Mouse (Mus musculus) intestine, embryonic 15.5 days (tissue): ENCODE data around the gene Spns3. TPM values are rescaled to one million over a fixed set of nuclear protein-coding genes. Genes with fewer than 3 reads are reported as not detected.
A peak's percentile ranks its signal among the peaks of the same experiment; 100 is the strongest.

ENCODE experiments used
- ATAC-seq: fragments of 200-750 bp; cut with Nextera tagmentation; 2 replicates; pipeline ENCODE4 v1.8.0; 2017; ENCODE audit warnings: moderate TSS enrichment, moderate library complexity
- H3K27ac ChIP-seq: fragments of 300-500 bp; sonication (generic); 2 replicates; pipeline ENCODE4 v1.5.1; 2015; ENCODE audit warnings: mild to moderate bottlenecking, inconsistent platforms
- H3K27me3 ChIP-seq: fragments of 300-500 bp; sonication (generic); replicated peaks from 2 replicates; pipeline ENCODE4 v1.6.1; 2015; ENCODE audit warnings: inconsistent platforms
- H3K36me3 ChIP-seq: fragments of 300-500 bp; sonication (generic); 2 replicates; pipeline ENCODE4 v1.6.1; 2015; ENCODE audit warnings: inconsistent platforms
- H3K4me1 ChIP-seq: fragments of 300-500 bp; sonication (generic); replicated peaks from 2 replicates; pipeline ENCODE4 v1.6.1; 2015; ENCODE audit warnings: inconsistent platforms
- H3K4me2 ChIP-seq: fragments of 300-500 bp; sonication (generic); replicated peaks from 2 replicates; pipeline ENCODE4 v1.6.1; 2015; ENCODE audit warnings: mild to moderate bottlenecking, inconsistent platforms
- H3K4me3 ChIP-seq: fragments of 300-500 bp; sonication (generic); replicated peaks from 2 replicates; pipeline ENCODE4 v1.5.1; 2015; ENCODE audit warnings: inconsistent platforms
- H3K9ac ChIP-seq: fragments of 300-500 bp; sonication (generic); 2 replicates; pipeline ENCODE4 v1.6.1; 2015; ENCODE audit warnings: inconsistent platforms
- H3K9me3 ChIP-seq: fragments of 300-500 bp; sonication (generic); 2 replicates; pipeline ENCODE4 v1.6.1; 2016; ENCODE audit warnings: inconsistent platforms
- WGBS: fragments of 180-500 bp; shearing (Covaris S2); methylation state at CpG from one replicate; pipeline ENCODE4 v1.1.7; 2015; 5-methylcytosine and 5-hydroxymethylcytosine counted together
- polyA plus RNA-seq: library from polyadenylated mRNA; unstranded; fragments of >200 nt; fragmentation: Nextera tagmentation; extraction: Ambion mirVana; gene quantifications from 2 replicates; pipeline ENCODE4 v1.2.1, GENCODE M21; 2015

The Spns3 gene
- polyA plus RNA-seq: 1.2 and 1.6 TPM in 2 replicates

GRCm38 (mm10) chr11:72550134-72550988 is at the start of gene Spns3:
TSS of gene Spns3 (minus strand) at chr11:72550506.
- Histone ChIP-seq H3K27ac (no peak within 1 kb of the TSS), H3K9me3 (no peaks in the 10 kb centered on the region), H3K27me3 (no peaks in the 10 kb centered on the region), H3K36me3 (no peaks in the 10 kb centered on the region), H3K9ac (no peak within 1 kb of the TSS), H3K4me2 (no peak within 1 kb of the TSS), H3K4me1 (no peaks in the 10 kb centered on the region), H3K4me3 (no peak within 1 kb of the TSS)
- WGBS: 55% methylated on average over 8 of the region's 8 CpGs
- ATAC-seq: no peak

DNA sequence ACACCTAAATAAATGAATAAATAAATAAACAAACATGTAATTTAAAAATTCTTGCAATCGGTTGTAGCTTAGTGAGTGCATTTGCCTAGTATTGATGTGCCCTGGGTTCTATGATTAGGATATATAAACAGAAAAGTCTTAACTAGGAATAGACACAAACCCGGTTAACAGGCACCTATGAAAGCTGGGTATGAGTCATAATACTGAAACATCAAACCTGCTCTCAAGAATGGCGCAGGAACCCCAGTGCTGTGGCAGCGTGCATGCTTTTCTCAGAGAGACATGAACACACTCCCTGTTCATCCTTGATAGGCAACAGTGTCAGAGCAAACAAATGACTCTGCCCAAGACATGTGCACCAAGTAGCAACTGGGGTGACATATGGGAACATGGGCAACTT is 47.5 kb upstream of the Spns3 start:
- Histone ChIP-seq H3K9me3 (no peaks in the 10 kb centered on the region), H3K36me3 (no peaks in the 10 kb centered on the region), H3K4me3 (no peak overlapping the region), H3K4me1 (no peaks in the 10 kb centered on the region), H3K9ac (no peak overlapping the region), H3K27ac (no peak overlapping the region), H3K4me2 (no peak overlapping the region), H3K27me3 (no peaks in the 10 kb centered on the region)
- WGBS: 87% methylated on average over 4 of the region's 4 CpGs
- no peak for ATAC-seq

DNA sequence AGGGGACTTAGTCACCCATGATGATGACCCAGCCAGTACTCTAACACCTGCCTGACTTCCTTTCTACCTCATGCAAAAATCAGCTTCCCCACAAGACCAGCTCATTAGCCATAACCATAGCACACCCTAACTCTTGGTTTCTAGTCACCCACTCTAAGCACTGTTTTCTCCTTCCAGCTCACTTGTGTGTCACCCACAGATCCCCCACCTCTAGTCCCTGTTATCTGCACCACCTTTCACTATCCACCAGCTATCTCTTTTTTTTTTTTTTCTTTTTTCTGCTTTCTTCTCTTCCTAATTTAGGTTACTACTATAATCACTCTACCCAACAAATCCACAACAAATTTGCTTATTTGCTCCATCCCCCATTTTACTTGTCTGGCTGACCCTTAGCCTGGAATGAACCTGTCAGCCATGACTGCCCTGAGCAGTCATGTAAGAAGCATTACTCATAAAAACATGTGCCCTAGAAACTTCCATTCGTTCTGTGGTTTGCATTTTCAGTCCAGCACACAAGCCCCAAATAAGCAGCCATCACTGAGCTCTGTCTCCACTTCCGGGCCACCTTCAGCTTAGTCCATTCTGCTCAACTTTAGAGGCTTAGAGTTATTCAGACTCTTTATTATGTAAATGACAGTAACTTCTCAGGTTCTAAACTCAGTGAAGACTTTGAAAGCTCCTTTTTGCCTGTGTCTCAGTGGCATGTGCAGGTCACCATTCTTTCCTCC is 44.9 kb upstream of the Spns3 start:
- no peaks in the 10 kb centered on the region for H3K9me3 ChIP-seq
- H3K27me3 ChIP-seq: no peaks in the 10 kb centered on the region
- no peak overlapping the region for H3K27ac ChIP-seq
- no peak overlapping the region for H3K4me3 ChIP-seq
- no peak for ATAC-seq
- no peaks in the 10 kb centered on the region for H3K4me1 ChIP-seq
- no peaks in the 10 kb centered on the region for H3K36me3 ChIP-seq
- no peak overlapping the region for H3K9ac ChIP-seq
- H3K4me2 ChIP-seq: no peak overlapping the region
- WGBS: 72% methylated on average over 2 of the region's 2 CpGs

DNA sequence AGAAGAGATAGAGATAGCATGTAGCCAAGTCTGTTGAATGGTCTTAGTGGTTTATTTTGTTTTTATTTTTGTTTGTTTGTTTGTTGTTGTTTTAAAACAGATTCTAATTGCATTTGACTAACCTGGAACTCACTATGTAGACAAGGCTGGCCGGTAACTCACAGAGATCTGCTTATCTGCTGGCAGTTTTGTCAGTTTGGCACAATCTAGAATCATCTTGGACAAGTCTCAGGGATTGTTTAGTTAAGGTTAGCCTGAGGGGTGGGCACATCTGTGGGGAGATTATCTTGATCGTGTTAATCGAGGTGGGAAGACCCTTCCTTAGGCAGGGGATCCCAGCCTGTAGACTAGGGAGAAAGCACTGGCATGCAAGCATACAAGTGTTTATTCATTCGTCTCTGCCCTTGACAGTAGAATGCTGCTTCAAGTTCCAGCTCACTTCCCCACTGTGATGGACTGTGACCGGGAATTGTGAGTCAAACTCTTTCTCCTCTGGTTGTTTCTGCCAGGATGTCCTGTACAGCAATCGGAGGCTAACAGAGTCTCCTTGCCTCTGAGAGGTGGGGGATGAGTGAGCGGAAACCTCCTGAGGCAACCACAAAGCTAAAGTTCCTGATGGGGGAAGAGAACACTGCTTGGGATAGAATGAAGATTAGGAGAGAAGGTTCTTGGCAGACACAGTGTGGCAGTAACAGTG is 37.4 kb upstream of the Spns3 start:
- Histone ChIP-seq H3K9ac (no peak overlapping the region), H3K27me3 (no peaks in the 10 kb centered on the region), H3K36me3 (no peaks in the 10 kb centered on the region), H3K27ac (no peak overlapping the region), H3K4me3 (no peak overlapping the region), H3K9me3 (no peaks in the 10 kb centered on the region), H3K4me2 (no peak overlapping the region), H3K4me1 (no peaks in the 10 kb centered on the region)
- WGBS: 50% methylated on average over 7 of the region's 7 CpGs
- no peak for ATAC-seq

GRCm38 (mm10) chr11:72586570-72586969 is 36.3 kb upstream of the Spns3 start:
- Histone ChIP-seq H3K9ac (no peak overlapping the region), H3K9me3 (no peaks in the 10 kb centered on the region), H3K27ac (no peak overlapping the region), H3K4me2 (no peak overlapping the region), H3K36me3 (no peaks in the 10 kb centered on the region), H3K4me1 (no peaks in the 10 kb centered on the region), H3K27me3 (no peaks in the 10 kb centered on the region), H3K4me3 (no peak overlapping the region)
- peak; percentile 71 for ATAC-seq
- WGBS: 82% methylated on average over 3 of the region's 3 CpGs

GRCm38 (mm10) chr11:72583092-72583491 is 32.8 kb upstream of the Spns3 start:
- no peaks in the 10 kb centered on the region for H3K9me3 ChIP-seq
- no peak overlapping the region for H3K27ac ChIP-seq
- H3K36me3 ChIP-seq: no peaks in the 10 kb centered on the region
- H3K4me1 ChIP-seq: no peaks in the 10 kb centered on the region
- no peak for ATAC-seq
- 80% methylated on average over 2 of the region's 2 CpGs for WGBS
- no peak overlapping the region for H3K4me2 ChIP-seq
- no peaks in the 10 kb centered on the region for H3K27me3 ChIP-seq
- no peak overlapping the region for H3K4me3 ChIP-seq
- H3K9ac ChIP-seq: no peak overlapping the region

DNA sequence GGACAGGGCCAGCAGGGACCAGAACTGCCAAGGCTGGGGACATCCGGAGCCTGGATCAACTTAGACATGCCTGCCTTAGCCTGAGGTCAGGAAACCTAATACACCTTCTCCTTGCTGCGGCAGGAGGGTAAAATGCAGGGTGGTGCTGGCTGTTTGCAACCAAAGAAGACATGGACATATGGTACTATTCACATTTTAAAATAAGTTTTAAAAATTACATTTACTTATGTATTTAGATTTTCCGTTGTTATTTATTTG is 32.1 kb upstream of the Spns3 start:
- 84% methylated on average over 3 of the region's 3 CpGs for WGBS
- no peak for ATAC-seq
- H3K4me3 ChIP-seq: no peak overlapping the region

DNA sequence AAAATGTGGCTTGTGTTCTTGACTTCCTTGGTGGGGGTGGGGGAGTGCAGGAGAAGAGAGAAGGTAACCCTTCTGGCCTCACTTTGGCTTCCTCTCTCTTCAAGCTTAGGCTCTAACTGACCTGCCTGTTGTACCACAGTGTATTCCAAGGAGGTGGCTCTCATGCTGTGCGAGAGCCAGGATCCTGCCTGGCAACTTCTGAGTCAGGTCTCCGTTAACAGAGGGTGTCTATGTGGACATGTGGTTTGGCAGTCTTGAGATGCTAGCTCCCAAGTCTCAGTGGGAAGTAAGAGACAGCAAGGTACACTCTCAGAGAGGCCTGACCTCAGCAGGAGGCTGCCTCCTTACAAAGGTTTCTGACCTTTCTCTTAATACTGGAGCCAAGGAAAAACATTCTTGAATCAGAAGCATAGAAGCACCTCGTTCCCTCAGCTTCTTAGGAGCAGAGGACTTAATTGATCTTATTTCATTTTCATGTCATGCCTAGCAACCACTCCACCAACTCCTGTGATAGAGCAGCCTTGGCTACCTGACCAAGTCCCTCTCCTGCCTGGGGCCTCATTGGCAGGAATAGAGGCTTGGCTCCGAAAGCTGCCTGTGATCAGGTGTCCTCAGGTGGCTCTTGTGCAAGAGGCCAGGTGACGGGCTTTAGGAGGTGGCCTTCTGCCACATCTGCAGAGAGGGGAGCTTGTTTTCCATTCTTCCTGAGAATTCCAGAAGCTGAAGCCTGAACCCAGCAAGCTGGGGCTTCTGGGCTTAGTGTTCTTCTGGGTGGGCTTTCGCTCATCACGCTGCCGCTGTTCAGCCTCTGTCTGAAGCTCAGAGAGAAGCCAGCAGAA is 31.5 kb upstream of the Spns3 start:
- Histone ChIP-seq H3K9me3 (no peaks in the 10 kb centered on the region), H3K4me2 (no peak overlapping the region), H3K36me3 (no peaks in the 10 kb centered on the region), H3K27ac (no peak overlapping the region), H3K9ac (no peak overlapping the region), H3K4me1 (no peaks in the 10 kb centered on the region), H3K4me3 (no peak overlapping the region), H3K27me3 (no peaks in the 10 kb centered on the region)
- ATAC-seq: 0 out of 2 replicates have a peak, but pooled peaks have one; percentile 40
- WGBS: 74% methylated on average over 8 of the region's 8 CpGs

More for the DNA sequence above, 32.1 kb upstream of the Spns3 start:
- Histone ChIP-seq H3K27ac (no peak overlapping the region), H3K9me3 (no peaks in the 10 kb centered on the region), H3K4me2 (no peak overlapping the region), H3K36me3 (no peaks in the 10 kb centered on the region), H3K9ac (no peak overlapping the region), H3K27me3 (no peaks in the 10 kb centered on the region), H3K4me1 (no peaks in the 10 kb centered on the region)

- H3K27ac ChIP-seq: no peak overlapping the region
- 70% methylated on average over 4 of the region's 4 CpGs for WGBS
Measured at GRCm38 (mm10) chr11:72578471-72578870, 28.2 kb upstream of the Spns3 start.

DNA sequence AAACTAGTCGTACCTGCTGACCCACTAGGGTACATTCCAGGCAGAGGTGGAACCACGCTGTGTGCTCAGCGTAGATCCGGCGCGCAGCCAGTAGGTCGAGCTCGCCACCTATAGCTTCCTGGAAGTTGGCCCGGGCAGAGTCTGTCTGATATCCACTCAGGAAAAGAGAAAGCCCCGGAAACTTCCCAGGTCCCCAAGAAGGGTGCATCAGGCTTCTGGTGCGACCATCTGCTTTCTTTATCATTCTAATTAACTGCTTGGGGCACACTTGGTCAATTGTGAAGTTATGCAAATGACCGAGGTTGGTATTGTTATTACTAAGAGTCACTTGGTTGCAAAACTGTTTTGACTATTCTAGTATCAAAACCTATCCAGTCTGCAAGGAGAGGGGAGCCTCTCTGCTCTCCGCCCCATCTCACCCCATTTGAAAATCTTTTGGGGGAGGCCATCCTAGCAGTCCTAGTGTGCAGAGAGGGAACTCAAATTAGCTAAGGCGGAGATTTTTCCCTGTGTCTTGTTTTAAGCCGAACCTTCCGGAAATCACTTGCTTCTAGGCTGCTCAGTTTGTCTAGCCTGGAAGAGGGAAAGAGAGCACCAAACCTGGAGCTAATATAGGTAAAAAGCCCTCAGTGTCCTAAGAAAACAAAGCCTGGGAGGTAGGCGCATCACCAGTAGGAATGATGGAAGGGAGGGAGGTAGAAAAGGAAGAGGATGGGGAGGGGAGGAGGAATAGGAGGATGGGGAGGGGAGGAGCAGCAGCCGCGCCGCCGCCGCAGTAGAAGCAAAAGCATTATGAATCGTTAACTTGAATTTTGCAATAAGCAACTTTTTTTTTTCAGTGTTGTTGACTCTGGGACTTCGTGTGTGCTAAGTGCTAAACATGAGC is 26.4 kb upstream of the Spns3 start:
- peak overlapping the region; percentile 63 for H3K4me2 ChIP-seq
- H3K4me1 ChIP-seq: peaks cover 5% of the 10 kb centered on the region; the same call in 1 of the 2 replicates
- no peaks in the 10 kb centered on the region for H3K36me3 ChIP-seq
- H3K27ac ChIP-seq: no peak overlapping the region
- ATAC-seq: peak; percentile 59
- no peaks in the 10 kb centered on the region for H3K9me3 ChIP-seq
- H3K4me3 ChIP-seq: peak overlapping the region; percentile 27
- H3K27me3 ChIP-seq: no peaks in the 10 kb centered on the region
- 7% methylated on average over 24 of the region's 24 CpGs for WGBS
- H3K9ac ChIP-seq: 0 out of 2 replicates have a peak overlapping the region, but pooled peaks have one; percentile 20

More at GRCm38 (mm10) chr11:72578471-72578870, 28.2 kb upstream of the Spns3 start:
- Histone ChIP-seq H3K27me3 (no peaks in the 10 kb centered on the region), H3K4me3 (no peak overlapping the region), H3K9me3 (no peaks in the 10 kb centered on the region), H3K4me2 (no peak overlapping the region), H3K9ac (no peak overlapping the region), H3K36me3 (no peaks in the 10 kb centered on the region), H3K4me1 (peaks cover 5% of the 10 kb centered on the region; the same call in 1 of the 2 replicates)
- no peak for ATAC-seq

- no peaks in the 10 kb centered on the region for H3K36me3 ChIP-seq
- no peak for ATAC-seq
- 28% methylated on average over 7 of the region's 7 CpGs for WGBS
- no peaks in the 10 kb centered on the region for H3K27me3 ChIP-seq
- no peaks in the 10 kb centered on the region for H3K9me3 ChIP-seq
- H3K9ac ChIP-seq: 0 out of 2 replicates have a peak overlapping the region, but pooled peaks have one; percentile 20
- H3K4me2 ChIP-seq: peak overlapping the region; percentile 63
- peak overlapping the region; percentile 27 for H3K4me3 ChIP-seq
- peaks cover 5% of the 10 kb centered on the region; the same call in 1 of the 2 replicates for H3K4me1 ChIP-seq
- H3K27ac ChIP-seq: no peak overlapping the region
Measured at GRCm38 (mm10) chr11:72576111-72576465, 25.8 kb upstream of the Spns3 start.
